Mouse (Mus musculus) cerebellum, adult 9-11 months (tissue): ENCODE data around the gene Bcas1.

Experiments used
- DNase-seq: peaks from one replicate; pipeline ENCODE4 v3.0.0; 2022

The Bcas1 gene

DNA sequence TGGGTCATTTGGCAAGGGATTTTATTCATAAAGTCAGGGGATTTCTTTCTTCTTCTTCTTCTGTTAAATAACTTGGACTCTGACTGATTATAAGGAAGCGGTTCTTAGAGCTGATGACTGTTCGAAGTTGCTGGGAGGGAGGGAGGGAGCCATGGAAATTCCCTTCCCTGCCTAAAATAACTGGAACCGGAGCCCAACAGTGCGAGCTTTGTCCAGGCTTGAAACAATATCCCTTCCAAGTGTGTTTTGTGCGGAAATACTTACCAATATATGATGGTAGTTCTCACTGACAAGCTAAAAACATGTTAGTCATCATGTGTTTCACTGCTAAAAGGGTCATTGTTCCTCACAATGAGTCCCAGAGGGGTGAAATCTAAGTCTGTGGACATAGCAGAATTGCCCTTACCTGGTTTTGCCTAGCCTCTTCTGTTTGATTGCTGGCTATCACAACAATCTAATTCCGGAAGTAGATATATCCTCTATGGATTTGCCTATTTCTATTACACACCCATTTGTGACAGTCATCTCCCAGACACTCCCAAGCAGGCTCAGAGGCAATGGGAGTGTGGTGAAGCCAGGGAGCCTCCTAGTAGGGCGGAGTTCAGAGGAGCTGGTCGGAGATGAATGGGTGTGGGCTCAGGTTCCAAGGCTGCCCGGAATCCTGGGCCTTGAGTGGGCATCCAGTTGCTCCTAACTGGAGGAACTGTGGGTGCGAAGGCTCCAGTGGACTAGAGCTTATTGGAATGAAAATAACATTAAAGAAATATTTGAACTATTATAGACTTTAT, 119.4 kb downstream of the Bcas1 start:
- no peak for DNase-seq

- no peak for DNase-seq
Measured at GRCm38 (mm10) chr2:170307589-170308021, 120.0 kb downstream of the Bcas1 start.

DNA sequence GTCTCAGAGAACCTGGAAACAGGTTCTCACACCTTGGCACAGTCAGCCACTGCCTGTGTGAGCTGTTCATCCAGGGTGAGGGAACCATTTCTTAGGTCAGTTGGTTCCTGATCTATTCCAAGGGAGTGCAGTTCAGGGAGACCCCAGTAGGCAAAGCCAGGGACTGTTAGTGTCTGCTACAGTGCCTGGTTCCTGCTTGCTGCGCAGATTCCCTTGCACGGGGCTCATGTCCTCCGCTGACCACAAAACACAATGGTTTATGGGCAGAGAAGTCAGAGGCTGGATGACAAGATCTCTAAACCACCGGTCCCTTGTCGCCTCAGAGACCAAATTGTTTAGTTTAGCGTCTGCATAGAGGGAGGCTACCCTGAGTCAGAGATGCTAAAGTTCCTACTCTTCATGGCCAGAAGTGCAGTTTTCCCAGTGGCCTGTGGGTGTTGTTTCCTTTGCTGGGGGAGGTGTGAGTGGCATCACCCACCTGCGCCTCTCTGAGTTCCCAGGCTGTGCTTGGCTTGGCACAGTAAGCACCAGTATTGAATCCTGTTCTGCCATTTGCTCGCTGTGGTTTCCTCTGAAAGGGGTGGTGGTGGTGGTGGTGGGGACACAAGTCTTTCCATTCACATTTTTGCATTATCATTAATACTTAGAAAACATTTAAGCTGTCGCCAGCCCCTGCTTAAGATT, 120.9 kb downstream of the Bcas1 start:
- no peak for DNase-seq

DNA sequence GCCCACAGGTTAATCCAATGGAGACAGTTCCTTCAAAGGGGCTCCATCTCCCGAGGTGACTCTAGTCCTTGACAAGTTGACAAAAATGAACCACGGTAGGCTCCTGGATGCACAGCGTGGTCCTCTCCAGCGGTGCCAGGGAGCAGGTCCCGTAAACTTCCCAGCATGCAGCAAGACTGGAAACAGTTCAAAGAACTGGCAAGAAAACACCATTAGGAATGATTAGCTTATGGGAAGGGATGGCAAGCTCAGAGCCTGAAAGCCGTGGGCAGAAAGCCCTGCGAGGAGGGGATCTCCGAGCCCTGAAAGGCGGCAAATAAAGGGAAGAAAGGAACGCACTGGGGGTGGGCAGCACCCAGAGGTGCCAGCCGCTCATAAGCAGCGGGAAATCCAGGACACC, 122.9 kb downstream of the Bcas1 start:
- DNase-seq = no peak

DNA sequence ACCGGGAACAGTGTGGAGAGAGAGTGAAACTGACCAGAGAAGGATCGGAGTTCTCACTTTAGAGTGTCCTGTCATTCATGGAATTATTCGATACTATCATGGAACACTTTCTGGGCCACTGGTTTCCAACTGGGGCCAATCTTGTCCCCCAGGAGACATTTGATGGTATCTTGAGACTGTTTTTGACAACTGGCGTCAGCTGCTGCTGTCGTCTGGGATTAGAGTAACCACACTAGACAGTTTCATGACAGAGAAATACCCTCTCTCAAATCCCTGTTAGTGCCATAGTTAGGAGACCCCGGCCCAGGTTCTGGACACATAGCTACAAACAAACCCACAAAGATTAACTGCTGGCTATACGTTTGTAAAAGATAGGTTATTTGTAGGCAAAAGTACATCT, 124.0 kb downstream of the Bcas1 start:
- DNase-seq = no peak

- no peak for DNase-seq
Measured at GRCm38 (mm10) chr2:170302825-170303224, 124.8 kb downstream of the Bcas1 start.
